Mouse (Mus musculus): ENCODE data around the gene Tshz2.

- no peak for TF ChIP-seq CTCF (IDR thresholded peaks at IDR 0.05)
- TF ChIP-seq EP300 (IDR thresholded peaks at IDR 0.05): no peak
These were observed 47.1 kb upstream of the Tshz2 start for GRCm38 (mm10) chr2:169585631-169586285.

Data from lung, postnatal 0 days (tissue).